10 mouse cellular contexts compared by ENCODE assay signal in the genomic region with DNA sequence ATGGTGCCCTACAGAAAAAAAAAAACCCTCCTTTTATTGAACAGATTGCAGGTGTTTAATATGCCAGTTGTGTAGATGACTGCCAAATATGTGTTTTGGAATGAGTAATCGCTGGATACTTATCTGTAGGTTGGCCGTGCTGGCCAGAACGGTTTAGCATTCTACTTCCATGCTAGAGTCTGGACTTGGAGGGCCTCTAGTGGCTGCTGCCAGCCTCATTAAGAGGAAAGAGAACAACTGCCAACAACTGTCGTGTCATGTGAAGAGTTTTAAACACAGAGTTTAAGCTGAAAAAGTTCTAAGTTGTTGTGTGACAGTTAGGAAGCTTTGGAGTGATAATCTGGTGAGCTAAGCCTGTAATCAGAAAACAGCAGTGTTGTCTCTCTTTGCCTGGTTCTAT. TPM values are rescaled to one million over a fixed set of nuclear protein-coding genes. Genes with fewer than 3 reads are reported as not detected.
DNase-seq lines count a peak whose midpoint lies in the region.
"Had no signal": no experiment of that assay in that cellular context is flagged by ENCODE, and none has a peak within 500 bp of the region (broad histone marks: within the 10 kb centered on the region; RNA-seq: fewer than 3 reads in every experiment).

No protein-coding gene starts in this region.

- DNase-seq in adrenal gland, postnatal 14 days = peak; percentile 13
- DNase-seq in adrenal gland, postnatal 25 days = no peak
- DNase-seq in kidney, postnatal 36 days = peak; percentile 1 to 8
- DNase-seq in kidney, postnatal 25 days = no peak
- peak; percentile 16 for DNase-seq in fibroblast of lung, adult 2 months (ENCODE audit: low read depth)
- peak; percentile 43 for DNase-seq in lung, postnatal 14 days
- no peak for DNase-seq in urinary bladder, postnatal 25 days (ENCODE audit: low spot score)
- DNase-seq in gastrocnemius, postnatal 25 days = no peak
- DNase-seq: B cell, adult 2 months had no signal

RNA-seq across cellular contexts. Expression of gene Rab3c, which starts 38.0 kb away (rescaled TPM):
- total RNA-seq in adrenal gland, postnatal 14 days (2021) = 29.3 and 30.6 TPM in 2 replicates
- 22.6 and 33.2 TPM in 2 replicates for total RNA-seq in adrenal gland, postnatal 25 days (2021)
- not detected for total RNA-seq in gastrocnemius, postnatal 25 days (2021)
- total RNA-seq: megakaryocyte, adult 5-6 weeks had no signal

RNA-seq across cellular contexts. Expression of gene Gapt, which starts 38.3 kb away (rescaled TPM):
- total RNA-seq in adrenal gland, postnatal 14 days (2021) = 0.23 and 0.26 TPM in 2 replicates
- total RNA-seq in adrenal gland, postnatal 25 days (2021) = not detected in 2 replicates
- total RNA-seq in gastrocnemius, postnatal 25 days (2021) = not detected

Comparison
In these comparisons a context has a peak if more than half of its experiments do, and no peak if none do; other contexts are left out.
1. DNase-seq: peak in adrenal gland, postnatal 14 days (single experiment), kidney, postnatal 36 days (2 of 2), fibroblast of lung, adult 2 months (single experiment) and lung, postnatal 14 days (single experiment); none in adrenal gland, postnatal 25 days (single experiment), kidney, postnatal 25 days (0 of 2), urinary bladder, postnatal 25 days (single experiment) and gastrocnemius, postnatal 25 days (single experiment).
2. RNA of gene Rab3c, which starts 38.0 kb away (total RNA-seq): 22.6 to 33.2 TPM in adrenal gland, postnatal 25 days and 29.3 to 30.6 TPM in adrenal gland, postnatal 14 days; not detected in gastrocnemius, postnatal 25 days; every median in the first group is over 10 times any median in the second.